Mouse (Mus musculus) heart, adult 18-20 months (tissue): ENCODE measurements around the gene Clcn6. TPM values are rescaled to one million over a fixed set of nuclear protein-coding genes. Genes with fewer than 3 reads are reported as not detected.

Source experiments
- DNase-seq, 2 experiments: peaks; one replicate each; pipeline ENCODE4 v3.0.0; 2021 to 2022; ENCODE audit warnings: mixed read lengths in 1 of 2
- total RNA-seq, 2 experiments: library from RNA; stranded (reverse); gene quantifications; 2 replicates each; pipeline ENCODE4 v1.2.3; 2021

The Clcn6 gene
- total RNA-seq, 2 experiments from 2014 or later: 7.8 to 8.0 TPM

- DNase-seq: peak; percentile 58 to 73
These were observed 53.2 kb downstream of the Clcn6 start, which contains the start of gene Nppb for GRCm38 (mm10) chr4:147985205-147986132. Nppb (plus strand) TSS chr4:147985788.

GRCm38 (mm10) chr4:147979441-147979860, 59.2 kb downstream of the Clcn6 start:
- DNase-seq: no peak

GRCm38 (mm10) chr4:147978391-147978790, 60.2 kb downstream of the Clcn6 start:
- no peak for DNase-seq

- no peak for DNase-seq
These were observed 60.9 kb downstream of the Clcn6 start for GRCm38 (mm10) chr4:147977726-147978125.

- no peak for DNase-seq
These were observed 62.4 kb downstream of the Clcn6 start for GRCm38 (mm10) chr4:147976237-147976636.

- DNase-seq: peak; percentile 34 to 40
These were observed 69.3 kb downstream of the Clcn6 start for GRCm38 (mm10) chr4:147969337-147969736.

- DNase-seq: no peak
These were observed 69.8 kb downstream of the Clcn6 start for GRCm38 (mm10) chr4:147968816-147969215.

- DNase-seq: peak; percentile 30 to 33
These were observed 72.9 kb downstream of the Clcn6 start for GRCm38 (mm10) chr4:147965712-147966111.

GRCm38 (mm10) chr4:147963623-147964022, 75.0 kb downstream of the Clcn6 start:
- peak; percentile 65 to 76 for DNase-seq

GRCm38 (mm10) chr4:147962781-147963180, 75.8 kb downstream of the Clcn6 start:
- peak; percentile 48 to 52 for DNase-seq

GRCm38 (mm10) chr4:147959881-147960831, 78.5 kb downstream of the Clcn6 start:
- peak; percentile 64 to 87 for DNase-seq

- DNase-seq: no peak
These were observed 81.5 kb downstream of the Clcn6 start for GRCm38 (mm10) chr4:147957141-147957540.

Other genes with a start within 250 kb of the Clcn6 start
- 1 to 10 TPM; 2.1 to 2.2 TPM for gene Zfp984, start 229.0 kb downstream of the Clcn6 start, total RNA-seq
- gene Zfp933, start 190.5 kb downstream of the Clcn6 start, total RNA-seq: 10 to 100 TPM in 1 of 2 experiments, 1 to 10 TPM in 1; 9.8 to 10.9 TPM
- 1 to 10 TPM; 4.6 to 7.5 TPM for gene Miip, start 170.0 kb downstream of the Clcn6 start, total RNA-seq
- 10 to 100 TPM; 17.2 to 22.3 TPM for gene Fv1, start 169.8 kb downstream of the Clcn6 start, total RNA-seq
- 100 to 1,000 TPM; 623 to 655 TPM for gene Mfn2, start 134.1 kb downstream of the Clcn6 start, total RNA-seq
- gene Plod1, start 102.1 kb downstream of the Clcn6 start, total RNA-seq: 10 to 100 TPM; 61.0 to 65.3 TPM
- 10 to 100 TPM; 38.1 to 43.1 TPM for gene 2510039O18Rik, start 97.9 kb downstream of the Clcn6 start, total RNA-seq
- gene Nppb, start 53.0 kb downstream of the Clcn6 start, total RNA-seq: 100 to 1,000 TPM; 170 to 310 TPM
- 1,000 to 10,000 TPM; 1,365 to 1,908 TPM for gene Nppa, start 38.1 kb downstream of the Clcn6 start, total RNA-seq
- 10 to 100 TPM in 1 of 2 experiments, 1 to 10 TPM in 1; 7.9 to 10.7 TPM for gene Mthfr, start 256 bp upstream of the Clcn6 start, total RNA-seq
- gene Agtrap, start 49.2 kb upstream of the Clcn6 start, total RNA-seq: 10 to 100 TPM; 47.8 to 50.4 TPM
- gene Mad2l2, start 91.6 kb upstream of the Clcn6 start, total RNA-seq: 10 to 100 TPM; 12.2 to 14.5 TPM
- gene Draxin, start 91.9 kb upstream of the Clcn6 start, total RNA-seq: under 1 TPM; 0.07 to 0.08 TPM
- gene Fbxo6, start 113.3 kb upstream of the Clcn6 start, total RNA-seq: 10 to 100 TPM; 41.0 to 42.1 TPM
- gene Fbxo44, start 121.7 kb upstream of the Clcn6 start, total RNA-seq: 10 to 100 TPM; 22.8 to 23.0 TPM
- under 1 TPM; 0.28 to 0.35 TPM for gene Fbxo2, start 121.8 kb upstream of the Clcn6 start, total RNA-seq
- not detected for gene Disp3, start 249.1 kb upstream of the Clcn6 start, total RNA-seq